Mouse (Mus musculus) heart, embryonic 11.5 days (tissue): Measurements from ENCODE around the gene Dnmt3b. TPM values are rescaled to one million over a fixed set of nuclear protein-coding genes. Genes with fewer than 3 reads are reported as not detected.
"Not testable (repeated sequence)": the region's sequence is repeated elsewhere in the genome, so short reads cannot be mapped to it uniquely, and the experiment has no call there.

Source experiments
- ATAC-seq: fragments of 200-750 bp; cut with Nextera tagmentation; replicated peaks from 2 replicates; pipeline ENCODE4 v1.8.0; 2017; ENCODE audit warnings: moderate library complexity; ENCODE audit not compliant: insufficient number of reproducible peaks, low FRiP score, low TSS enrichment
- H3K27ac ChIP-seq: fragments of 300-500 bp; sonication (generic); 2 replicates; pipeline ENCODE4 v1.5.1; 2014; ENCODE audit warnings: mild to moderate bottlenecking, low read depth, low read length
- H3K27me3 ChIP-seq: fragments of 300-500 bp; sonication (generic); 2 replicates; pipeline ENCODE4 v1.6.1; 2014; ENCODE audit warnings: mild to moderate bottlenecking, low read length, mixed read lengths; ENCODE audit not compliant: control insufficient read depth, insufficient read depth
- H3K36me3 ChIP-seq: fragments of 300-500 bp; sonication (generic); 2 replicates; pipeline ENCODE4 v1.6.1; 2014; ENCODE audit warnings: mild to moderate bottlenecking, low read length, moderate library complexity, mixed read lengths; ENCODE audit not compliant: control insufficient read depth, insufficient read depth
- H3K4me1 ChIP-seq: fragments of 300-500 bp; sonication (generic); 2 replicates; pipeline ENCODE4 v1.6.1; 2014; ENCODE audit warnings: low read length; ENCODE audit not compliant: control insufficient read depth, insufficient read depth
- H3K4me2 ChIP-seq: fragments of 300-500 bp; sonication (generic); 2 replicates; pipeline ENCODE4 v1.6.1; 2014; ENCODE audit warnings: mild to moderate bottlenecking, moderate library complexity
- H3K4me3 ChIP-seq: fragments of 300-500 bp; sonication (generic); 2 replicates; pipeline ENCODE4 v1.5.1; 2014; ENCODE audit warnings: low read depth, low read length
- H3K9ac ChIP-seq: fragments of 300-500 bp; sonication (generic); 2 replicates; pipeline ENCODE4 v1.6.1; 2014; ENCODE audit warnings: mild to moderate bottlenecking, low read depth, low read length, moderate library complexity
- H3K9me3 ChIP-seq: fragments of 300-500 bp; sonication (generic); replicated peaks from 2 replicates; pipeline ENCODE4 v1.6.1; 2016; ENCODE audit warnings: low read length; ENCODE audit not compliant: control insufficient read depth
- whole genome bisulfite sequencing: fragments of 180-500 bp; shearing (Covaris S2); extraction: QIAGEN DNeasy Blood & Tissue Kit; methylation state at CpG from one replicate; pipeline ENCODE4 v1.1.7; 2014; ENCODE audit not compliant: insufficient replicate concordance; 5-methylcytosine and 5-hydroxymethylcytosine counted together
- polyA plus RNA-seq: library from polyadenylated mRNA; unstranded; fragments of >200 nt; fragmentation: Nextera tagmentation; extraction: Ambion mirVana; gene quantifications from 2 replicates; pipeline ENCODE4 v1.2.1, GENCODE M21; 2014

Dnmt3b gene
- polyA plus RNA-seq, 1 experiment from 2014 or later = 7.3 TPM

DNA sequence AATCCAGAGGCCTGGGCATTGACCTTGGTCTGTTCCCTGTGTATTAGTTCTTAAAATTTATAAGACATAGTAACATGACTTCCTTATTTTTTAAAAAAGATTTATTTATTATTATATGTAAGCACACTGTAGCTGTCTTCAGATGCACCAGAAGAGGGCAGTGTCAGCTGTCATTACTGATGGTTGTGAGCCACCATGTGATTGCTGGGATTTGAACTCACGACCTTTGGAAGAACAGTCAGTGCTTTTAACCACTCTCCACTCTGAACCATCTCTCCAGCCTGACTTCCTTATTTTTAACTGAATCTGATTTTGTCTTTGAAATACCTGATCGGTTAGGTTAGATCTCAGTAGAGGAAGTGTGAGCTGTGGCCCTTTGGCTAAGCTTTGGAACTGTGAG lies 23.4 kb downstream of the Dnmt3b start:
- no peak overlapping the region for H3K27ac ChIP-seq
- H3K4me3 ChIP-seq = no peak overlapping the region
- H3K27me3 ChIP-seq = no peaks in the 10 kb centered on the region
- 82% methylated on average over 2 of the region's 2 CpGs for WGBS
- H3K9ac ChIP-seq = no peak overlapping the region
- no peaks in the 10 kb centered on the region; the same call in 1 of the 2 replicates for H3K36me3 ChIP-seq
- H3K9me3 ChIP-seq = no peaks in the 10 kb centered on the region
- ATAC-seq = no peak
- no peak overlapping the region for H3K4me2 ChIP-seq
- H3K4me1 ChIP-seq = no peaks in the 10 kb centered on the region

DNA sequence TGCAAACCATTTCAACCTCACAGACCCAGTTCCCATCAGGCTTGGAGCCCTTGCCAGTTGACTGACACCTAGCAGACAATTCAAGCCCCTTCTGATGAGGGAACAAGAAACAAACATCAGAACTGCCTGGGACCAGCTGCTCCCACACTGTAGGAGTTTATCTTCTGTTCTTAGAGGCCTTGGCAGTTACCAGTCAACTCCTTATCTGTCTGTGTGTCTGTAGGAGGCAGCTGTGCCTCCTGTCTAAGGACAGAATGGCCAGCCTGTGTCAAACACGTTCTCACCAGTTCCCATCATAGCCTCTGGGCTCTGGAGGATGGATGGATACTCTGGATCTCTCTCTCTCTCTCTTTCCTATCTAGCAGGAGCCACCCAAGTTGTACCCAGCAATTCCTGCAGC lies 26.1 kb downstream of the Dnmt3b start:
- not testable (repeated sequence) for H3K4me2 ChIP-seq, H3K36me3 ChIP-seq, H3K27ac ChIP-seq, H3K9me3 ChIP-seq, ATAC-seq, H3K9ac ChIP-seq, H3K27me3 ChIP-seq, H3K4me1 ChIP-seq, H3K4me3 ChIP-seq
- 20% methylated on average over 1 of the region's 1 CpGs for WGBS

DNA sequence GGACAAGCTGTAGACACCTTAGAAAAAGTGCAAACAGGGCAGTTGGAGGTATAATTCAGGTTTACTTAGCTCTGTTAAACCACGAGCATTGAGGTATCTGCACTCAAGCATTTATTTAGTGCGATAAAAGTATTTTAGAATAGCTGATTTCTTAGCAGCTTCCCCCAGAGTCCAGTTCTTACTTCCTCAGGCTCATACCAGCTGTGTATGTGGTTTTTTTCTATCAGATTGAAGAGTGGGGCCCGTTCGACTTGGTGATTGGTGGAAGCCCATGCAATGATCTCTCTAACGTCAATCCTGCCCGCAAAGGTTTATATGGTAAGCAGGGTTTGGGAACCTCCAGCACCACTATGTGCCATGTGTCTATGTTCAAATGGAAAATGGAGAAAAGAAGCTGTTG lies 27.7 kb downstream of the Dnmt3b start:
- Histone ChIP-seq H3K4me2 (no peak overlapping the region), H3K4me1 (no peaks in the 10 kb centered on the region), H3K4me3 (no peak overlapping the region), H3K9ac (no peak overlapping the region), H3K9me3 (no peaks in the 10 kb centered on the region), H3K36me3 (peaks cover 2% of the 10 kb centered on the region; the same call in 1 of the 2 replicates), H3K27ac (no peak overlapping the region), H3K27me3 (no peaks in the 10 kb centered on the region)
- WGBS = 87% methylated on average over 6 of the region's 6 CpGs
- no peak for ATAC-seq

DNA sequence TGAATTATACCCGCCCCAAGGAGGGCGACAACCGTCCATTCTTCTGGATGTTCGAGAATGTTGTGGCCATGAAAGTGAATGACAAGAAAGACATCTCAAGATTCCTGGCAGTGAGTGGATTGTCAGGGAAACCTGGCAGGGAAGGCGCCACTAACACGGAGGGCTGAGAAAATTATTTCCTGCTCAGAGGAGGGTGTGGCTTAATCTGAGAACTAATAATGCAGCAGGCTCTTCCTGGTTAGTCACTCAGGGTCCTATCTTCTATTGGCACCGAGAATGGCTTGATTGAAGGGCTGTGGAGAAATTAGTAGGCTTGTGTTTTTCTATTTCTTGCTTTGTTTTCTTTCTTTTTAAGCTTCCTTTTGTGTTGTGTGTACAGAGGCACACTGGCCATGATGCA lies 28.3 kb downstream of the Dnmt3b start:
- ATAC-seq = no peak
- Histone ChIP-seq H3K36me3 (peaks cover 2% of the 10 kb centered on the region; the same call in 1 of the 2 replicates), H3K4me2 (no peak overlapping the region), H3K27me3 (no peaks in the 10 kb centered on the region), H3K9me3 (no peaks in the 10 kb centered on the region), H3K4me1 (no peaks in the 10 kb centered on the region), H3K9ac (no peak overlapping the region), H3K27ac (no peak overlapping the region), H3K4me3 (no peak overlapping the region)
- WGBS = 85% methylated on average over 7 of the region's 7 CpGs

DNA sequence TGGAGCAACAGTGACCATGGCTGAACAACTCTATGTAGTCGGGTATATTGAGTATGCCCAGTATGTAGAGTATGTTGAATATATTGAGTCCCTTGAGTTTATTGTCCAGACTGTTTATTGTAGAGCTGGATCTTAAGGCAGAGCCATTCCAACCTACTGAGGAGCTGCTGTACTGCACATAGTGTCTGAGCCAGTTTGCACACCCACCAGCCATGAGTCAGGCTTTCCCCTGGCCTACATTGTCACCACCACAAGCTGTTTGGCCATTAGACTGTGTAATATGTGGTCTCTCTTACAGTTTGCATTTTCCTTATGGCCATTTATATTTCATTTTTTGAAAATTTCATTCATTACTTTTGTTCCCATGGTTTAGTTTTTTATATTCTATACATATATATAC lies 30.7 kb downstream of the Dnmt3b start:
- 93% methylated on average over 1 of the region's 1 CpGs for WGBS
- Histone ChIP-seq H3K4me1 (no peaks in the 10 kb centered on the region), H3K36me3 (peaks cover 2% of the 10 kb centered on the region; the same call in 1 of the 2 replicates), H3K9ac (no peak overlapping the region), H3K9me3 (no peaks in the 10 kb centered on the region), H3K27me3 (no peaks in the 10 kb centered on the region), H3K4me3 (no peak overlapping the region), H3K27ac (no peak overlapping the region), H3K4me2 (no peak overlapping the region)
- ATAC-seq = no peak

DNA sequence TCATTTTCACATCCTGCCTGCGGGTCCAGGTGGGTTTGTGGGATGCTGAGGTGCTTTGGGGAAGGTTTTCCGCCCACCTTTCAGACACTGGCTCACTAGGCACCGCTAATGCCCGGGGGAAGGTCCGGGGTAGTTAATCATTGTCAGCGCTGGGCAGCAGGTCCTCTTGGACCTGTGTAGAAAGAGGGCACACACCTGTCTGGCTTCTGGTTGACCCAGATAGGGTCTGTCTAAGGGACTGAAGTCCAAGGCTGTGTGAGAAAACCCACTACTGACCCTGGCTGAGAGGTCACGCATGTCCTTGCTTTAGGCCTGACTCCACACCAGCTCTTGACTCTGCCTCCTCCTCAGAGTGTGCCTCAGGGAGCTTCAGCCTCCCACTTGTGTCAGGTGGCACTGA lies 44.2 kb downstream of the Dnmt3b start:
- 69% methylated on average over 5 of the region's 7 CpGs for WGBS
- not testable (repeated sequence) for ATAC-seq, H3K4me3 ChIP-seq, H3K27me3 ChIP-seq, H3K9ac ChIP-seq, H3K4me2 ChIP-seq, H3K36me3 ChIP-seq, H3K9me3 ChIP-seq, H3K27ac ChIP-seq, H3K4me1 ChIP-seq

DNA sequence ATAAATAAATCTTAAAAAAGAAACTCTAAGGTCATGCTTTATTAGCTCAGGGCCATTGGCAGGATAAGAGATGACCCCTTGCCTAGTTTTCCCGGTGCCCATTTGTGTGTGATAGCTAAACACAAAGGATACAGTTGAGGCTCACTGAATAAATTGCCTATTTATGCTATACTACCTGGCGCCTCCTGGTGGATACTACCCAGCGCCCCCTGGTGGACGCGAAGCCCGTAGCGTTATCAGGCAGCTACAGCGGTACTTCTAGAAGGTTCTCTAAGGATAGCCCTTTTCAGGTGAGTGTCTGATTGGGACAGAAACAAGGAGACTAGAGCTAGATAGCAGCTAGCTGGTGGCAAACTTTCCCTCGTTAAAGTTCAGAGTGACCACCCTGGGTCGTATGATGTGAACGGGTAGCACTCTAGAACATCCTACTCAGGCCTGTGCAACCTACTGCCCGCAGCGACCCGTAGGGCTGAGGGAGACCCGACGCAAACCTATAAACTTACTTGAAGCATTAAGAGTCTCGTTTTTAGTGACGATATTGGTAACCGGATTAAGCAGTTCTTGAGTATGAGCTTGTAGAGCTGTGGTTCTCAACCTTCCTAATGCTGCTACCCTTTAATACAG lies 45.3 kb downstream of the Dnmt3b start:
- Histone ChIP-seq H3K27me3 (no peaks in the 10 kb centered on the region), H3K9me3 (no peaks in the 10 kb centered on the region), H3K27ac (no peak overlapping the region), H3K9ac (no peak overlapping the region), H3K4me2 (no peak overlapping the region), H3K4me1 (no peaks in the 10 kb centered on the region), H3K36me3 (no peaks in the 10 kb centered on the region), H3K4me3 (no peak overlapping the region)
- WGBS = 61% methylated on average over 19 of the region's 19 CpGs
- no peak for ATAC-seq

DNA sequence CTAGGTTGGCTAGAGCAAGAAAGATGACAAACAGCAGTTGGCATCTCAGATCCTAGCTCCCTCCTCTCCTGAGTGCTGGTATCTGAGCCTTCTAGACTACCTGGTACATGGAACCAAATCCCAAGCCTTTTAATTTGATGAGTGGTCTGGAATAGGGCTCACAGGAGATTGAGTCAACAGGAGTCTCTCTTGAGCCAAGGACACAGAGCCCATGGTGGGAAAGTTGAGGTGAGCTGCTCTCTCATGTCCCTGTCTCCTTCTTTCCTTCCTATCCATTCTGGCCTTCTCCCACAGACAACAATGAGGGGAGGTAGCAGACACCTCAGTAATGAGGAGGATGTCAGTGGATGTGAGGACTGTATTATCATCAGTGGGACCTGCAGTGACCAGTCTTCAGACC lies 47.1 kb downstream of the Dnmt3b start, which contains the start of gene Dnmt3c:
TSS of gene Dnmt3c (plus strand) at position 301 of the 400 bp plus-strand sequence.
- Histone ChIP-seq H3K36me3 (no peaks in the 10 kb centered on the region), H3K27me3 (no peaks in the 10 kb centered on the region)
- no peak for ATAC-seq

DNA sequence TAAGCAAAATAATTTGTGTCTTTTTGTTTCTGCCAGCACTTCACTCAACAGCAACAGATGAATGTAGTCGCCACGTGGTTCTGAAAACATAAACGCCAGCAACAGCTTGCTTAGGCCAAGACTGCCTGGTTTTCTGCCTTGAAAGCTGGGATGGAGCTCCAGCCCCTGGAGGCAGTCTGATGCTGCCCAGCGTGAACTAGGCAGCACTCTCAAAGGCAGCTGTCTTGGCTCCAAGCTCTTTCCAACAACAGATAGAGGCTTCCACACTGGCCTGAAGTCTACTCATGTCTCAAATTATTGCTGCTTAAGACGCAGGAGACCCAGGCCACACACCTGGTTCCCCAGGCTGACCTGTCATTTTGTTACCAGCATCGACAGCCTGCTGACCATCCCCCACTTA lies 54.1 kb downstream of the Dnmt3b start:
- Histone ChIP-seq H3K9me3 (no peaks in the 10 kb centered on the region), H3K9ac (no peak overlapping the region), H3K4me2 (no peak overlapping the region), H3K36me3 (no peaks in the 10 kb centered on the region), H3K27me3 (0 out of 2 replicates have a peak, but pooled peaks cover 3% of the 10 kb centered on the region), H3K4me1 (no peaks in the 10 kb centered on the region), H3K27ac (no peak overlapping the region), H3K4me3 (no peak overlapping the region)
- ATAC-seq = no peak
- 55% methylated on average over 6 of the region's 6 CpGs for WGBS

More for the DNA sequence above, 47.1 kb downstream of the Dnmt3b start, which contains the start of gene Dnmt3c:
- Histone ChIP-seq H3K4me3 (no peak within 1 kb of the TSS), H3K9ac (no peak within 1 kb of the TSS), H3K27ac (no peak within 1 kb of the TSS), H3K4me2 (no peak within 1 kb of the TSS), H3K4me1 (no peaks in the 10 kb centered on the region), H3K9me3 (no peaks in the 10 kb centered on the region)
